Mouse (Mus musculus) small intestine, adult 2 months (tissue): ENCODE measurements at regions not wholly inside any gene's neighbourhood (a gene's known extent, or its start where the extent isn't known, plus 50 kb on each side); places are given as distances from the start of the nearest gene placed in this dataset.

Source experiments
- H3K27ac ChIP-seq: fragments of 200-500 bp; 2 replicates; pipeline ENCODE4 v1.5.1; 2012; ENCODE audit warnings: low read depth, low read length, control low read depth, inconsistent platforms; ENCODE audit not compliant: insufficient read depth
- H3K27me3 ChIP-seq: fragments of 200-500 bp; 2 replicates; pipeline ENCODE4 v1.6.1; 2012; ENCODE audit warnings: mild to moderate bottlenecking, moderate library complexity, low read length, inconsistent platforms; ENCODE audit not compliant: control insufficient read depth, insufficient read depth
- H3K36me3 ChIP-seq: fragments of 200-500 bp; 2 replicates; pipeline ENCODE4 v1.6.1; 2012; ENCODE audit warnings: mild to moderate bottlenecking, low read length, control low read depth, inconsistent platforms; ENCODE audit not compliant: control insufficient read depth, insufficient read depth
- H3K4me1 ChIP-seq: fragments of 200-500 bp; 2 replicates; pipeline ENCODE4 v1.6.1; 2012; ENCODE audit warnings: low read length, inconsistent platforms, mixed read lengths; ENCODE audit not compliant: control insufficient read depth, insufficient read depth, insufficient read length
- H3K4me3 ChIP-seq: fragments of 200-500 bp; 2 replicates; pipeline ENCODE4 v1.5.1; 2012; ENCODE audit warnings: low read depth, mild to moderate bottlenecking, control low read depth, inconsistent platforms, low read length, moderate library complexity
- CTCF ChIP-seq: fragments of 200-500 bp; IDR thresholded peaks from 2 replicates; pipeline ENCODE4 v1.5.1; 2012; ENCODE audit warnings: low read depth, mild to moderate bottlenecking, control low read depth, inconsistent platforms, low read length, moderate library complexity, mixed read lengths; ENCODE audit not compliant: insufficient replicate concordance, insufficient read length; ENCODE audit errors: extremely low read depth
- POLR2A ChIP-seq: fragments of 200-500 bp; IDR thresholded peaks from 2 replicates; pipeline ENCODE4 v1.6.1; 2012; ENCODE audit warnings: low read depth, mild to moderate bottlenecking, control low read depth, inconsistent platforms, low read length, moderate library complexity
- WGBS: fragments of 180-500 bp; shearing (Covaris S2); methylation state at CpG from one replicate; pipeline ENCODE4 v1.1.7; 2018; 5-methylcytosine and 5-hydroxymethylcytosine counted together

DNA sequence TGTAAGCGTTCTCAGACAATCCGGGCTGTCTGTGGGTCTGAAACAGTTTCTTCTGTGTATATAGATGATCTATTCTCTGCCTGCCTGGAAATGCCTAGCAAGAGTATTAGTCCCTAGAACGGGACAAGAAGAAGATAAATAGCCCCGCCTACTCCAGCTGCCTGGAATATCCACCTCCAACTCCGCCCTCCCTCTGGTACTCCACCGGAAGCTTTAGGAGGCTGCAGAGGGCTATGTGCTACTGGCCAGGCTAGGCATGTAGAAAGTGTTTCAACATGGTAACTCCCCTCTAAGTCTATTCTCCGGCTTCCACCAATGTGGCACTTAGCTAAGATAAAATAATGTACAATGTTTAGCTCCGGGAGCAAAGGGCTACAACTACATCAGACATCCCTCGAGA is 114.3 kb downstream of the Mycn start:
- 36% methylated on average over 9 of the region's 9 CpGs for WGBS
- Histone ChIP-seq H3K4me1 (no peaks in the 10 kb centered on the region), H3K27me3 (no peaks in the 10 kb centered on the region), H3K27ac (no peak overlapping the region), H3K36me3 (no peaks in the 10 kb centered on the region), H3K4me3 (no peak overlapping the region)
- no peak for TF ChIP-seq CTCF
- TF ChIP-seq POLR2A, result no peak

DNA sequence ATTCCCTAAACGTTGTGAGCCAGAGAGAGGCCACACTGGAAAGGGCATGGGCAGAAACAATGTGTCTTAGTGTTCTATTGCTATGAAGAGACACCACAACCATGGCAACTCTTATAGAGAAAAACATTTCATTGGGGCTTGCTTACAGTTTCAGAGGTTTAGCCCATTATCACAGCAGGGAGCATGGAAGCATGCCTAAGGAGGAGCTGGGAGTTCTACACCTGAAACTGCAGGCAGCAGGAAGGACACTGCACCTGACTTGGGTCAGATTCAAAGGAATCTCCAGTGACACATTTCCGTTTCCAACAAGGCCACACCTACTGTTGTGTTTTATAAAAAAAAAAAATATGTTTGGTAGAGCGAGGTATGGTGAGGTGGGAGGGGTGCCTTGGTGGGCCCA is 115.3 kb downstream of the Mycn start:
- WGBS, result 61% methylated on average over 3 of the region's 3 CpGs
- H3K4me3 ChIP-seq, result no peak overlapping the region
- H3K27ac ChIP-seq, result no peak overlapping the region
- no peak for TF ChIP-seq CTCF
- no peak for TF ChIP-seq POLR2A
- no peaks in the 10 kb centered on the region for H3K36me3 ChIP-seq
- no peaks in the 10 kb centered on the region for H3K27me3 ChIP-seq
- H3K4me1 ChIP-seq, result no peaks in the 10 kb centered on the region

GRCm38 (mm10) chr12:12825842-12826241 is 115.9 kb downstream of the Mycn start:
- 93% methylated on average over 5 of the region's 5 CpGs for WGBS
- Histone ChIP-seq H3K27me3 (no peaks in the 10 kb centered on the region), H3K27ac (no peak overlapping the region), H3K4me3 (no peak overlapping the region), H3K4me1 (no peaks in the 10 kb centered on the region), H3K36me3 (no peaks in the 10 kb centered on the region)
- TF ChIP-seq POLR2A, result no peak
- no peak for TF ChIP-seq CTCF

DNA sequence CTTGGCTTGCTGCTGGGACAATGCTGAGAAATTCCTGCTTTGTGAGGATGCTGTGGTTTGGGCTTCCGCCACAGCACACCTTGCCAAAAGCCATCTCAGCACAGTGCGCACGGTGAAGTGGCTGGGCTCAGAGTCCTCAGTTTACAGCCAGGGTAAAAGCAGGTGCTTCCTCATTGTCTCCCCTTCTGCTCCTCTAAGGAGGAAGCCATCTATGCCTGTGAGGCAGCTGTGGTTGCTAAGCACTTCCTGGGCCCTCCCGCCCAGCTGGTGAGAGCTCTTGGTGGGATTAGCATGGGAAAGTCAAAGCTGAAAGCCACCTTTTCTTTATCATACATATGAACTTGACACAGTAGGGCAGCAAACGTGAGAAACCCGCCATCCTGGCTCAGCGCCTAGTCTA is 120.2 kb downstream of the Mycn start:
- WGBS, result 49% methylated on average over 7 of the region's 7 CpGs
- TF ChIP-seq POLR2A (no peak), CTCF (no peak)
- Histone ChIP-seq H3K27ac (no peak overlapping the region), H3K27me3 (no peaks in the 10 kb centered on the region), H3K36me3 (no peaks in the 10 kb centered on the region), H3K4me1 (no peaks in the 10 kb centered on the region), H3K4me3 (no peak overlapping the region)

DNA sequence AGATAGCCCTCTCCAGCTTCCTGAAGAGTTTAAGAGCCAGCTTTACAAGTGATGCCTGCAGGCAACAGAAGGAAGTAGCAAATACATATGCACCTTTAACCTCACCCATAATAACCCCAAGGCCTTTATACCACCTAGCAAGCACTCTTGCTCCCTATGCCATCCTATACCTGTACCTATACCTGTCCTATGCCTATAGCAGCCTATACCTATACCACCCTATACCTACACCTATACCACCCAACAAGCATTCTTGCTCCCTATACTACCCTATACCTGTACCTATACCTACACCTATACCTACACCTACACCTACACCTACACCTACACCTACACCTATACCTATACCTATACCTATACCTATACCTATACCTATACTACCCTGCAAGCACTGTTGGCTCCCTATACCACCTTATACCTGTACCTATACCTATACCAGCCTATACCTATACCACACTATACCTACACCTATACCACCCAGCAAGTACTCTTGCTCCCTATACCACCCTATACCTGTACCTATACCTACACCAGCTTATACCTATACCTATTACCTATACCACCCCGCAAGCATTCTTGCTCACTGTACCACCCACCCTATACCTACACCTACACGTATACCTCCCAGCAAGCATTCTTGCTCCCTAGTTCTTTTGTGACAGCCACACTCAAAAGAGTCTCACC is 120.9 kb downstream of the Mycn start:
- 90% methylated on average over 2 of the region's 2 CpGs for WGBS
- Histone ChIP-seq H3K4me1 (no peaks in the 10 kb centered on the region), H3K36me3 (no peaks in the 10 kb centered on the region), H3K27me3 (no peaks in the 10 kb centered on the region), H3K27ac (no peak overlapping the region), H3K4me3 (no peak overlapping the region)
- TF ChIP-seq CTCF (no peak), POLR2A (no peak)

DNA sequence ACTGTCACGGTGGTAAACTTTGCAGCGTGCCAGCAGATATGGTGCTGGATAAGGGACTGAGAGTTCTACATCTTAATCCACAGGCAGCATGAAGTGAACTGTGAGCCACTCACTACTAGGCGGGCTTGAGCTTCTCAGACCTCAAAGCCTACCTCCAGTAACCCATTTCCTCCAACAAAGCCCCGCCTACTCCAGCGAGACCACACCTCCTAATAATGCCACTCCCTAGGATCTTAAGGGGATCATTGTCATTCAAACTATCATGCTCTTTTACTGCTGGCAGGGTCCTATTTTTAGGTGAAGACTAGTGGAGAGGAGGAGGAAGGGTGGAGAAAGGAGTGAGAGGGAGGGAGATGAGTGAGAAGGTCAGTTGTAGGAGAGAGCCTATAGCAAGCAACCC is 122.0 kb downstream of the Mycn start:
- TF ChIP-seq POLR2A, result no peak
- Histone ChIP-seq H3K4me3 (no peak overlapping the region), H3K27me3 (no peaks in the 10 kb centered on the region), H3K27ac (no peak overlapping the region), H3K36me3 (no peaks in the 10 kb centered on the region), H3K4me1 (no peaks in the 10 kb centered on the region)
- 73% methylated on average over 5 of the region's 5 CpGs for WGBS

- H3K4me1 ChIP-seq, result peaks cover 14% of the 10 kb centered on the region
- no peaks in the 10 kb centered on the region for H3K27me3 ChIP-seq
- H3K27ac ChIP-seq, result no peak overlapping the region
Measured at GRCm38 (mm10) chr12:12814693-12815092, 127.0 kb downstream of the Mycn start.

GRCm38 (mm10) chr12:12812873-12813272 is 128.8 kb downstream of the Mycn start:
- no peak overlapping the region for H3K4me3 ChIP-seq
- peaks cover 14% of the 10 kb centered on the region for H3K4me1 ChIP-seq
- WGBS, result 43% methylated on average over 6 of the region's 6 CpGs
- H3K27ac ChIP-seq, result no peak overlapping the region
- TF ChIP-seq POLR2A (no peak), CTCF (peak; percentile 18; the same call in 1 of the 2 replicates)
- H3K36me3 ChIP-seq, result no peaks in the 10 kb centered on the region
- H3K27me3 ChIP-seq, result no peaks in the 10 kb centered on the region

More at GRCm38 (mm10) chr12:12814693-12815092, 127.0 kb downstream of the Mycn start:
- Histone ChIP-seq H3K36me3 (no peaks in the 10 kb centered on the region), H3K4me3 (no peak overlapping the region)
- no peak for TF ChIP-seq POLR2A
- no peak for TF ChIP-seq CTCF
- WGBS, result 40% methylated on average over 5 of the region's 5 CpGs
